9 mouse cellular contexts compared by ENCODE assay signal in the genomic region with DNA sequence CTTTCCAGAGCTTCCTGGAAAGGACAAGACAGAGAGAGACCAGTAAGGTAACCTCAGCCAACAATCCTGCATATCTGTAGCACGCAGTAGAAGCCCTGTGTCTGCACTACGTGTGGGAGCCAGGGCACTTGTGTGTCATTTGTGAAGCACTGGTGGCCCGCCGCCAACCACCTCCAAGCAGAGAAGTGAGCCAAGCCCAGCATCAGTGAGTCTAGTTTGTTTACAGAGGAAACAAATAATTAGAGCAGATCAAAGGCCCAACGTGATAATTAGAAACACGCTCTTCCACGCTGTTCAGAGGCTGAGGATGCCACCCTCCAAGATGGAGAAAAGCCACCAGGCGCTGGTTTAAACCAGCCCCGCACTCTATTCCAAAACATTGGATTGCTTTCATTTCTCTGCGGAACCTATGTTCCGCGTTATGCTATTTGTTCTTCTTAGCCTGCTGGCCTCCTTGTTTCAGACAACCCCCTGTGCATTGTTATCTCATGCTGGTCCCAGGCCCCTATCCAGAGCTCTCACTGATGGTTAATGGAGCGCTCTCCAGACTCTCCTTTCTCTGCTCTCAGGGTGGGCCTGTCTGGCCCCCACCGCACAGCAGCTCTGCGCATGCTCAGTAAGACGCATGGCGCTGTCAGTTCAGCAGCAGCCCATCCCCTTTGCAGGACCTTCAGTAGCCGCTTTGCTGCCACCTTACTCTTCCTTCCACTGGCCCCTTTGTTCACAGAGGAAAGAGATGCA.
A peak's percentile ranks its signal among the peaks of the same experiment; 100 is the strongest.
DNase-seq lines count a peak whose midpoint lies in the region; ATAC-seq and TF ChIP-seq lines count a peak whose summit lies in the region.
"Had no signal": no experiment of that assay in that cellular context is flagged by ENCODE, and none has a peak within 500 bp of the region (broad histone marks: within the 10 kb centered on the region; RNA-seq: fewer than 3 reads in every experiment).

No protein-coding gene starts in this region.

- peaks cover 7% of the 10 kb centered on the region; the same call in 1 of the 2 replicates for H3K27me3 ChIP-seq in E14TG2a.4 (ENCODE audit: insufficient read depth, low read length)
- H3K27me3 ChIP-seq in heart, embryonic 14.5 days (ENCODE audit: control insufficient read depth, insufficient read depth, low read length), result no peaks in the 10 kb centered on the region
- H3K27me3 ChIP-seq in midbrain, embryonic 15.5 days (replicated peaks), result no peaks in the 10 kb centered on the region
- no peaks in the 10 kb centered on the region for H3K27me3 ChIP-seq in thymus, adult 2 months (ENCODE audit: control insufficient read depth, insufficient read depth, low read length)
- H3K27me3 ChIP-seq: liver, embryonic 15.5 days had no signal

- peak; percentile 32 for DNase-seq in ES-CJ7 (ENCODE audit: low read depth, low spot score)
- peak; percentile 63 for DNase-seq in embryo, embryonic 11 days
- peak; percentile 40 to 55 for DNase-seq in layer of hippocampus, adult 8-10 months (ENCODE audit: low spot score in 2 of 2)
- DNase-seq in thymus, adult 2 months, result no peak
- DNase-seq in urinary bladder, postnatal 10 days (ENCODE audit: low spot score), result no peak

- H3K4me2 ChIP-seq in heart, embryonic 14.5 days (ENCODE audit: low read length), result peak overlapping the region; percentile 51
- H3K4me2 ChIP-seq in midbrain, embryonic 15.5 days, result peak overlapping the region; percentile 12; the same call in 1 of the 2 replicates
- H3K4me2 ChIP-seq: liver, embryonic 15.5 days had no signal

- peaks cover 11% of the 10 kb centered on the region for H3K4me1 ChIP-seq in E14TG2a.4 (replicated peaks; ENCODE audit: low read depth, low read length)
- peaks cover 0 to 6% of the 10 kb centered on the region in 2 experiments; a peak in 2 of 4 replicates for H3K4me1 ChIP-seq in heart, embryonic 14.5 days (ENCODE audit: control insufficient read depth in 2 of 2, insufficient read depth in 2 of 2, low read length in 2 of 2)
- H3K4me1 ChIP-seq in midbrain, embryonic 15.5 days, result peaks cover 6% of the 10 kb centered on the region
- H3K4me1 ChIP-seq in thymus, adult 2 months (replicated peaks; ENCODE audit: control insufficient read depth, insufficient read depth, low read length), result no peaks in the 10 kb centered on the region
- H3K4me1 ChIP-seq: liver, embryonic 15.5 days had no signal

- no peaks in the 10 kb centered on the region for H3K36me3 ChIP-seq in E14TG2a.4 (ENCODE audit: insufficient read depth, low read length)
- H3K36me3 ChIP-seq in heart, embryonic 14.5 days (ENCODE audit: control insufficient read depth, insufficient read depth, low read length), result no peaks in the 10 kb centered on the region
- H3K36me3 ChIP-seq in midbrain, embryonic 15.5 days (replicated peaks), result no peaks in the 10 kb centered on the region
- no peaks in the 10 kb centered on the region for H3K36me3 ChIP-seq in thymus, adult 2 months (ENCODE audit: control insufficient read depth, insufficient read depth, low read length)
- H3K36me3 ChIP-seq: liver, embryonic 15.5 days had no signal

- peak overlapping the region; percentile 39 for H3K4me3 ChIP-seq in E14TG2a.4 (replicated peaks; ENCODE audit: low read length)
- peak overlapping the region; percentile 0 to 18; a peak in 2 of 4 replicates for H3K4me3 ChIP-seq in heart, embryonic 14.5 days (ENCODE audit: control insufficient read depth in 1 of 2, insufficient read depth in 1 of 2, low read depth in 1 of 2, low read length in 2 of 2)
- H3K4me3 ChIP-seq in midbrain, embryonic 15.5 days, result no peak overlapping the region
- no peak overlapping the region for H3K4me3 ChIP-seq in thymus, adult 2 months (ENCODE audit: control insufficient read depth, insufficient read depth, low read length)
- H3K4me3 ChIP-seq: liver, embryonic 15.5 days had no signal

- 46% methylated on average over 18 of the region's 18 CpGs for WGBS in heart, embryonic 14.5 days
- 65% methylated on average over 18 of the region's 18 CpGs for WGBS in midbrain, embryonic 15.5 days
- WGBS in thymus, adult 2 months, result 93% methylated on average over 18 of the region's 18 CpGs

- H3K9ac ChIP-seq in heart, embryonic 14.5 days (ENCODE audit: low read length), result no peak overlapping the region; the same call in 1 of the 2 replicates
- no peak overlapping the region for H3K9ac ChIP-seq in midbrain, embryonic 15.5 days
- H3K9ac ChIP-seq: liver, embryonic 15.5 days had no signal

- TF ChIP-seq CTCF in E14TG2a.4 (conservative IDR thresholded peaks at IDR 0.05; ENCODE audit: low read length), result no peak
- no peak for TF ChIP-seq CTCF in thymus, adult 2 months (IDR thresholded peaks at IDR 0.05; ENCODE audit: borderline replicate concordance, control insufficient read depth, extremely low read depth, insufficient read depth, low read length, poor library complexity)

- H3K9me3 ChIP-seq in E14TG2a.4 (ENCODE audit: low read length), result peaks cover 5% of the 10 kb centered on the region
- H3K9me3 ChIP-seq in heart, embryonic 14.5 days (ENCODE audit: control insufficient read depth, low read length), result no peaks in the 10 kb centered on the region
- no peaks in the 10 kb centered on the region for H3K9me3 ChIP-seq in midbrain, embryonic 15.5 days
- H3K9me3 ChIP-seq: liver, embryonic 15.5 days had no signal

- H3K27ac ChIP-seq in heart, embryonic 14.5 days (replicated peaks in 1 of 2; ENCODE audit: control insufficient read depth in 1 of 2, insufficient read depth in 1 of 2, low read depth in 2 of 2, low read length in 2 of 2), result no peak overlapping the region
- peak overlapping the region; percentile 20; the same call in 1 of the 2 replicates for H3K27ac ChIP-seq in midbrain, embryonic 15.5 days
- H3K27ac ChIP-seq in thymus, adult 2 months (ENCODE audit: control insufficient read depth, insufficient read depth, low read length), result no peak overlapping the region
- H3K27ac ChIP-seq: liver, embryonic 15.5 days had no signal

- ATAC-seq in heart, embryonic 14.5 days (ENCODE audit: insufficient number of reproducible peaks, insufficient read depth, low FRiP score, low read depth), result no peak
- ATAC-seq in midbrain, embryonic 15.5 days (replicated peaks), result peak; percentile 84

- TF ChIP-seq POLR2A in thymus, adult 2 months (IDR thresholded peaks at IDR 0.05; ENCODE audit: control insufficient read depth, extremely low read depth, insufficient read depth, low read length, poor library complexity), result no peak

Comparison
In these comparisons a context has a peak if more than half of its experiments do, and no peak if none do; other contexts are left out.
1. H3K4me3 ChIP-seq: peak in E14TG2a.4 (single experiment) and heart, embryonic 14.5 days (2 of 2); none in midbrain, embryonic 15.5 days (single experiment) and thymus, adult 2 months (single experiment).
2. DNase-seq: peak in ES-CJ7 (single experiment), embryo, embryonic 11 days (single experiment) and layer of hippocampus, adult 8-10 months (2 of 2); none in thymus, adult 2 months (single experiment) and urinary bladder, postnatal 10 days (single experiment).